Mouse (Mus musculus) spleen, adult 12 weeks (tissue): ENCODE measurements around the gene Ccdc183.

ENCODE experiments used
- DNase-seq: peaks from one replicate; pipeline ENCODE4 v3.0.0; 2022; ENCODE audit warnings: low spot score

Ccdc183 gene

DNA sequence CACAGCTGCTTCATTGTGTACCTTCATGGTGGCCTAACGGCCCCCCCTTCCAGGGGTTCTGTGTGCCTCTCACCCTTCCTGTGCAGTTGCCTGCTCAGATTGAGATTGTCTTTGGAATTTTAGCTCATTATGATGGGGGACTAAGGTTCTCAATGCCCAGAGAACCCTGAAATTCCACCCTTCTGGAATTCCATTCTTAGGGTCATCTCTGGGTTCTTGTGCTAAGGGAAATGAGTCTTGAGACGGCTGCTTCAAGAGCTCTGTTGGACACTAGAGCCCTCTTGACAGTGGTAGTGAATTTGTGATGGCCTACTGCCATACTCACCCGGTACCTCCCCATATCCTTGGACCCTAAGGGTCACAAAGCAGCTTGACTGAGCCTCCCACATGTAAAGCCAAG lies at the start of gene Ccdc183:
Gene Ccdc183 (minus strand): TSS at position 101 of the 400 bp plus-strand sequence.
- DNase-seq = no peak

DNA sequence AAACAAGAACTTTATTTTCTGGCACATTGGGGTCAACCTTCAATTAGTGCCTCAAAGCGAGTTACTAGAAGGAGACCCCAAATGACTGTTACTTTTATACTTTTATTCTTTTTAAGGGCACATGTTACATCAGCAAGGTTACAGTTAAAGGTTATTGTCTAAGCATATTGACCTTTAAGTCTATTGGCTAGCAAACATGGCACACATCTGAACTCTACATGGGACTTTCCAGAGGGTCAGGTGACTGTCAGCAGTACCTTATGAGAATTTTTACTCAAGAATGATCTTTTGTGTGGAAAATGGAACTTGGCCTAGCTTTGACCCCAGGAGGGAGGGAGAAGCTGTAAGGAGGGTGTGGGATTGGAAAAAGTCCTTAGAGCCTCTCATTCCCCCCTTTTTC lies 49.0 kb upstream of the Ccdc183 start:
- no peak for DNase-seq

DNA sequence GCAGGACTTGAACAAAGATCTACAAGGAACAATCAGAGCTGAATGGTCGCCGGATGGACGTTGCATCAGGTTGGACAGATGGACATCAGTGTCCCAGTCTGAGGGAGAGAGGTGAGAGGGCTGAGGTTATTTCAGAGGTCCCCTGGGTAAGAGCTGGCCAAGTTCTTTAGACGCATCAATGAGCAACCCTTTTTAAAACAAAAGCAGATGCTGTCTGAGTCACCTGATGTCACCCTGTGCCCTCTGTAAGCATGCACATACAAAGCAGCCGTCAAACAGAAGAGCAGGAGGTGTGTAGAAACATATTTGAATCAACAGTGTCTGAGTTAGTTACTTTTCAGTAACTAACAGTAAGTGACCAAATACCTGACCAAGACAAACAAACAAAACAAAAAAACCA lies 46.6 kb upstream of the Ccdc183 start:
- no peak for DNase-seq

DNA sequence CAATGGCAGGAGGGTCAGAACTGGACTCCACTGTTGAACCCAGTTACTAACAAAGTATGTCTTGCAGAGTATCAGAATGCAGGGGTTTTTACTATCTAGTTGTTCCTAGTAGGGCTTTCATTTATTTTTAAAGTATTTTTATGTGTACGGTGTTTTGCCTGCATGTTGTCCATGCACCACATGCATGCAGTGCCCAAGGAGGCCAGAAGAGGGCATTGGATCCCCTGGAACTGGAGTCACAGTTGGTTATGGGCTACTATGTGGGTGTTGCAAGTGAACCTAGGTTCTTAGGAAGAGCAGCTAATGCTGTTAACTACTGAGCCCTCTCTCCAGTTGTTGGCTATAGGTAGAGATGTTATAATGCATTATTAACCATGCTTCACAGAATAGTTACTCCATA lies 46.0 kb upstream of the Ccdc183 start:
- DNase-seq = peak; percentile 9

DNA sequence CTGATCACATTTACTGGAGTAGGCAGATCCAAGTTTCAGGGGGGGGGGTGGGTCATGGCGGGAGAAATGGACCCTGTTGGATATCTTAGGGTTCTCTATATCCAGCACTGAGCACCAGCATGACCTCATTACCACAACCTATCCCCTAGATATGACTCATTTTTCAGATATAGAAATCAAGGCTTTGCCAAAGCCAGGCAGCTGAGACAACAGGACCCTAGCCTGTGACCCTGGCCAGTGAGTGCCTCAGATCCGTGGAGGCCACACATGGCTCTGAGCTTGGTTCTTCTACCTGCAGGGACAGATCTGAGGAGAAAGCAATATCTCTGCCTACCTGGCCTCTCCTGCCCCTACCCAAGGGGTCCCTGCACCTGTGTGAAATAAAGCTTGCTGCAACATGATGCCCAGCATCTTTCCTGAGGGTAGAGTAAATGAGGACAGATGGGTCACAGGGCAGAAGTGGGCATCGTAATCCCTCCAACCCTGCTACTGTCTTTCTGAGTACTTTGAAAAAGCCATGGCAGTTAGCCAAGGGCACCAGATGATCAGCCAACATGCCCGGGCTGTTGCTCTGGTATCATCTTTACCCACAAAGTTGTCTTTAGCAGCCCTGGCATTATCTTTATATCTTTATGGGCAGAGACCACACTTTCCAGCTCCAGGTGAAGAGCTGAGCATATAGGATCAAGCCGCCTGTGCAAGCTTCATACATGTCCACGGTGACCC lies 43.9 kb upstream of the Ccdc183 start:
- DNase-seq = no peak

DNA sequence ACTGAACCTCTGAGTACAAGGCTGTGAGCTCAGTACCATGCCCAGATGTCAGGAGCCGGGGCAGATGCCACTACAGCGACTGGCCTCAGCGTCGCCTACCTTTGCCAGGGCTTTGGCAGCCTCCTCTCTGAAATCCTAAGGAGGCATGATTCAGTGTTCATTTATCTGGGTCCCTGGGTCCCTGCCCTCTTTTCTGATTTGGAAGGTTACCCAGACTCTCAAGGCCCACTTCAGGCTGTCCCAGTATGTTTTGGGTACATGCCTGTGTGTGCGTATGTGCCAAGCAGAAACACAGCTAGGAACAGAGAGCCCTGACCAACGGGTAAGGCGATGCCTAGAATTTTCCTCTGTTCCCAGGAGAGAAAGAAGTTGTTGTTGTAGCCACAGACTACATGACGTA lies 42.8 kb upstream of the Ccdc183 start:
- DNase-seq = no peak

DNA sequence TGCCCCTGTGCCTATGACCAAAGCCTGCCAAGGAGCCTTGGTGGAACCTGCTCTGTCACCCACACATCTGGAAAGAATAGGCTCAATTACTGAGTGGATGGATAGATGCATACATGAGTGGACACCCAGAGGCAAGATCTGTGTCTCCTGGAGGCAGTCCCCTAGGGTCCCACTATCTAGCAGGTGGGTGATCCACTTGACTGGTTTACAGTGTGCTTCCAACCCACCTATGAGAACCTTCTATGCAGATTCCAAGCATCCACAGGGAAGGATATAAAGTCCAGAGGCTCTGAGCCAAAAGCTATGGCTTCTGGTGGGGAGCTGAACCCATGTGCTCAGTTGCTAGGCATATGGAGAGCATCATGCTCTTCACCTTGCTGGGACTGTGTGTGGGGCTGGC lies 40.2 kb upstream of the Ccdc183 start, which contains the start of gene Lcn5:
Gene Lcn5 (plus strand): TSS at position 301 of the 400 bp plus-strand sequence.
- DNase-seq = no peak

DNA sequence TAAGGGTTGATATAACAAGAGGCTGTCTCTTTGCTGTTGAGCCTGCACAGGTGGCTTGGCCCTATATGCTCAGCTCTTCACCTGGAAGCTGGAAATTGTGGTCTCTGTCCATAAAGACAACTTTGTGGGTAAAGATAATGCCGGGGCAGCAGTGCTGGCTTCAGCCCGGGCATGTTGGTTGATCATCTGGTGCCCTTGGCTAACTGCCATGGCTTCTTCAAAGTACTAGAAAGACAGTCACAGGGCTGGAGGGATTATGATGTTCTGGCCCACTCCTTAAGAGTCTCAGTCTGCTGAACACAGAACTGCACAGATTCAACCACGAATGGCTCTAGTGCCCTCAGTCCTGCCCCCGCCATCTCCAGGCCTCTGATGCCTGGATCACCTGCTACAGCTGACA lies 39.8 kb upstream of the Ccdc183 start:
- no peak for DNase-seq

DNA sequence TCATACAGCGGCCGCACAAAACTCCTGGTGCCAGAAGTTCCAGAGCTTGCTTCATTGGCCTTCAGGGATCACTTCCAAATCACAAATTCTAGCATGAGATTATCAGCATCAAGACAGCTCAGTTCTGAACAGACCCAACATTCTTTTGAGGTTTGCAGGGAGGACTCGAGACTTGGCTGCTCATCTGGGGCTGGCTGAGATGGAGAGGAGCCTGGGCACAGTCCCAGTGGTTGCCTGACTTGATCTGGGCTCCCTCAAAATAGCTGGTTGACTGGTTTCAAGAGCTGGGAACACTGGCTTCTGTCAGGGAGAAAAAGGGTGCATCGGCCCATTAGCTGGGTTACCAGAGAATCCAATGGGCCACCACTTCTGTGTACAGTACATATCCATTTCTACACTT lies 39.2 kb upstream of the Ccdc183 start:
- DNase-seq = no peak

DNA sequence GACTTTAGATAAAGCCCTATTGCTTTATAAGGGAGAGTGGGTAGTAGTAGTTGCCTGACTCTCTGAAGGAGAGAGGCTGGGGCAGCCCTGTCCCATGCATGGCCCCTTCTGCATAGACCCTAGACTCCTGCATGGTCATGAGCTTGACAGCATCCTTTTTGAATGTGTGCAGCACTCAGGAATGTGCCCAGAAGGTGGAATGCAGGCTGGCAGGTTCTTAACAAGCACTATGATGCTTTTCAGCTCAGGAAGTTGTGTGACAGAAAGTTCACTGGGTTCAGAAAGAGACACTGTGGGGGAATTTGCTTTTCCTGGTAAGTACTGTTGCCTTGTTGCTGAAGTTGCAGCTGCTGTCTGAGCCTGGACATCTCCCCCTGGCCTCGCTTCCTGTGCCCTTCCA lies 37.0 kb upstream of the Ccdc183 start:
- DNase-seq = no peak

DNA sequence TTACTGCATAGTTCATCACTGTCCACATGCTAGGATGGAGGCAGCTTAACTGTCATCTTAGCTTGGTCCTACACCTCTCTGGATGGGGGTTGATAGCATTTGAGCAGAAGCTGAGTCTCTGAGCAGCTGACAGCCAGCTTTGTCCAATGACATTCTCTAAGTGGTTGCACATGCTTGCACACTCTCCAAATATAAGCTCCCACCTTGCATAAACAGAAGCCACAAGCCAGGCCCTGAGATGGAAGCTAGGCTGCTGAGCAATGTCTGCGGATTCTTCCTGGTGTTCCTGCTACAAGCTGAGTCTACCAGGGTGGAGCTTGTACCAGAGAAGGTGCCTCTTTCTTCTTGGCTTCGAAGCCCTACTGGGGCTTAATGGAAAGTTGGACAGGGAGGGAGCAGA lies 35.4 kb upstream of the Ccdc183 start, which contains the start of gene Lcn8:
Gene Lcn8 (plus strand): TSS at position 219 of the 400 bp plus-strand sequence.
- no peak for DNase-seq

DNA sequence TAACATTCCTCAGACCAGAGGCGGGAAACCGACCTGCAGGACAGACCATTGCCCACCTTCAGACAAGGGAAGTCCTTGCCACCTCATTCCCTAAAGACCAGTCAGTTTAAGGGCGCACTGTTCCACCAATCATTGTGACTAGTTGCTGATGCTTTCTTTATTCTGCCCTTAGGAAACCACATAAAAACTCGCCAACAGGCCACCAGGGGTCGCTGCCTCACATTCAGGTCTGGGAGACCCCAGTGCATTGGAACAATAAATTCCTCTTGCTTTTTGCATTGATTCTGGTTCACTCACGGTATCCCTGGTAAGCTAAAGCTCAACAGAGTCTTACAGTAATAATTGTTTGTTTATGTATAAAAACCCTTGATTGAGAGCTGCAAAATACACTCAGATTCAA lies 22.4 kb upstream of the Ccdc183 start:
- DNase-seq = no peak

DNA sequence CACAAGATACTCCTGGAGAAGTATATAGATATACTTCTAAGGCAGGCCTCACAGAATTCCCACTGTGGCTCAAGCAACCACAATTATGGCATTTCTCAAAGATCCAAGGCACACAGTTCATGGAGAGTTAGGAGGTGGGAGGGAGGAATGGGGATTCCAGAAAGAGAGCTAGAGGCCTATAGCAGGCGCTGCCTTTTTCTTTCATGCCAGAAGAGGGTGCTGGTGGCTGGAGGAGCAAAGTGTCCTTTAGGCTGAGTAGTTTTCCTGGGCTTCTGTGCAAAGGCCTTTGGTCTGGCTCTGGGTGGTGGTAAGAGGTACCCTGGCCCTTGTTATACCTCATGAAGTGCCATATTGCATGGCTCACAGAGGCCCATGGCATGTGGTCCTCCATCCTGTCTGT lies 16.6 kb upstream of the Ccdc183 start:
- no peak for DNase-seq

DNA sequence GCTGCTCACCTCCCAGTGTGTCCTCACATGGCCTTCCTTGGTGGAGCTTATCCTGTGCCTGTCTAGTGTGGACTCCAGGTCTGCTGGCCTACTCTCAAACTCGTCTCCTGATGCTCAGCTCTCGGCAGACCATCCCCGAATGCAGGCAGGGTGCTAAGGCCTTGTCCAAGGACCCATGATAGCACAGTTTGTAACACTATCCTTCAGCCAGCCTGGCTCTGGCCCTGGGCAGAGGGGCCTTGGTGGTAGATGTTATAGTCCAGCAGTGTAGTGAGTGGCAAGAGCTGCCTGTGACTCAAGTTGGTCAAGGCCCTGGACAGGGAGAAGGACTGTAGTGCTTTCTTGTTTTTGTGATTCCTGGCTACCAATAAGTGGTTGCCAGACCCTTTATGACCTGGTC lies 16.1 kb upstream of the Ccdc183 start:
- no peak for DNase-seq

DNA sequence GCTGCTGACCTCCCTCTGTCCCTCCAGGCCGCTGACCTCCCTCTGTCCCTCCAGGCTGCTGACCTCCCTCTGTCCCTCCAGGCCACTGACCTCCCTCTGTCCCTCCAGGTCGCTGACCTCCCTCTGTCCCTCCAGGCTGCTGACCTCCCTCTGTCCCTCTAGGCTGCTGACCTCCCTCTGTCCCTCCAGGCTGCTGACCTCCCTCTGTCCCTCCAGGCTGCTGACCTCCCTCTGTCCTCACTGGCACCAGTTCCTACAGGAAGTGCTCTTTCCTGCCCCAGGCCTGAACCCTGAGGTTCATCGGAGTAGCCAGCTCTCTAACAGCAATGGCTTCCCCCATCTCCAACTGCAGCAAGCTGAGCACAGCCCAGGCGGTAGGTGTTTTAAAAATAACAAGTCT lies 11.3 kb upstream of the Ccdc183 start:
- DNase-seq = no peak

DNA sequence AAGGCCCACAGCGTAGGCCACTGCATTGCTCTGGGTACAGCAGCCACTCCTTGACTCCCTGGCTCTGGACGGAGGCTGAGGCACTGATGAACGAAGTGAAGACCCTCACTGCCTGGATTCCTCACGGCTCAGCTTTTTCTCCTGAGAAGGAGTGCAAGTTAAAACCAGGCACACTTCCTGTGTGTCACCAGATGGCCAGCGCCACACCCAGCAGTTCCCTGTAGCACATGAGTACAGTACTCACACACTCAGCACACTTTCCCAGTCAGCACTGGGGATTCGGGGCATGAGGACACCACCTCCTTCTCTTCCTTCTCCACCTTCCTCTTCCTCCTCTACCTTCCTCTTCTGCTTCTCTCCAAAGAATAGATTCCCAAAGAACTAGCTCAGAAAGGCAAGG lies 10.3 kb upstream of the Ccdc183 start, which contains the start of gene Fcna:
Gene Fcna (minus strand): TSS at position 220 of the 400 bp plus-strand sequence.
- no peak for DNase-seq

DNA sequence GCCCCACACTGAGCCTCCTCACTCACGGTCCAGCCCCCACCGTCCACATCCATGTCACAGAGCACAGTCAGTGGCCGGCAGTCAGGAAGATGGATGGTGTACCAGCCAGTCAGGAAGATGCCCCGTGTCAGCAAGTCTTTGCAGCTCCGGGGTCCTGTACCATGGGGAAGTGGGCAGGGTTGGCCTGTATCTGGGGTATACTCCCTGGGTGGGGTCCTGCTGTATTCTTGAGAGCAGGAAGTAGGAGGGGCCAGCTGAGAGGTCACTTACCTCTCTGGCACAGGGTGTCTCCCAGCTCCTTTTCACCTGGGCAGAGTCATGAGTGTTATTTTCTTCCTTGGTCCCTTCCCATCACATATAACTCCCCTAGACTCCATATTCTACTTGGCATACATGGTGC lies 8.5 kb upstream of the Ccdc183 start:
- DNase-seq = no peak

DNA sequence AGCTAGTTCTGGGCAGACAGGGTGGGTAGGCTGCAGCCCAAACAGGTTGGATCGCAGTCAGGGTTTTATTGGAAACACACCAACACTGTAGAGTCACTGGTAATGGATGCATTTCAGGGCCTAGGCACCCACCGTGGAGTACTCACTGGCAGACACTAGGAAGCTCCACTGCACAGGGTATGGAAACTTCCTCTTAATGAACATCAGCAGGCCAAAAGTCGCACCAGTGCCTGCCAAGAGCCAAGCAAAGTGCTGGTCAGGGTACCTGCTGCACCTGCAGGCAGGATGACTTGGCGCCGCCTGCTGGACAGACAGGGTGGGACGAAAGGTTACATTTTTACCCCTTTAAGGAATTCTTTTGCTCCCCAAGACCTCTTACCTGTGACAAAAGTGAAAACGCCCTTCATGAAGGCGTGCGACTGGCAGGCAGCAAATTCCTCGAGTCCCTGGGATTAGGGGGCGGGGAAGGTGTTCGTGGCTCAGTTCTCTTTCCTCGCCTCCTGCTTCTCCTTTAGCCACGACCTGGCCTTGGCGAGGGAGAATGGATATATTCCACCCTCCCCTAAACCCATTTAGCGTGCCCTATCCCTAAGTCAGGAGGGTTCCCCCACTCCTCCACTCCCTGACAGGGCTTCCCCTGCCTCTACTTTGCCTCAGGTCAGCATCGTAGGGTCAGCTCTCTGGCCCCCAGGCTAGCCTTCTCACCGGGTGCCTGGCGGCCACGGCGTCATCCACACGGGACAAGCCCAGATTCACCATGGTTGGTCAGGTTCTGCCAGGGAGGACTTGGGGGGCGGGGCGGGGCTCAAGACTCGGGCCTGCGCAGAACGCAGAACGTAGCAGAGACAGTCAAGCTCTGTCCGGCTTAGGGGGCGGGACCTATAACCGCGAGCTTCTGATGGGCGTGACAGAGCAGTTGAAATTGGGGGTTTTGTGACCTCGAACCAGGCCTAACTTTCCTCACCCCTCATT lies 4.0 kb upstream of the Ccdc183 start, which contains the start of gene Tmem141:
Gene Tmem141 (minus strand): TSS at position 777 of the 972 bp plus-strand sequence.
- DNase-seq = peak; percentile 18

DNA sequence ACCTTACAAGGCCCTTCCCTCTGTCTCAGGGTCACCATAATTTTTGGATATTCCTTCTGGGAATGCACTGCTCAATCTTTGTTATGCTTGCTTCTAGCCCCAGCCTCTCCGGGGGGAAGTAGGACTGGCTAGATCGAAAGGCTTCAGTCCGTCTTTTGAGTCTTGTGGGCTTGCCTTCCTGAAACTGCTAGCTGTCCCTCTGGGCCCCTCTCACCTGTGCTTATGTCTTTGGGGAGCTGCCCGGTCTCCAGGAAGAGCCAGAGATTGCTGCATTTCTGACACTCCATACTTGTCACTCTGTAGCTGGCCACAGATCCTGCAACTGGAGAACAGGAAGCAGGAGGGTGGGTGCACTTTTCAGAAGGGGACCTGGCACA lies 3.4 kb upstream of the Ccdc183 start:
- DNase-seq = no peak

DNA sequence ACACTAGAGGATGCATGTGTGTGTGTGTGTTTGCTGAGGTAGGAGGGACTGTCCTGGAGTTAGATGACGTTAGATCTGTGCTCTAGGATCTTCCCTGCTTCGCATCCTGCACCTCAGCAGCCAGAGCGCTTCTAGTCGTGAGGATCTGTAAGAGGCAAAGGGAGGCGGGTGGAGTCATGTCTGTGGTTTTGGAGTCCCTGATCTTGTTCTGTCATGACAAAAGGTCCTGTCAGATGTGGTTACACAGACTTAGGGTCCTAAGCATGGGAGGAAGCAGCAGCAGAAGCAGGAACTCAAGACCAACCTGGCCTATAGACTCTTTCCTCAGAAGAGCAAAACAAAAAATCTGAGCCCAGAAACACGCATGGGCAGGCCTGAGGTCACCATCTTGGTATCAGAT lies 2.9 kb upstream of the Ccdc183 start:
- no peak for DNase-seq

DNA sequence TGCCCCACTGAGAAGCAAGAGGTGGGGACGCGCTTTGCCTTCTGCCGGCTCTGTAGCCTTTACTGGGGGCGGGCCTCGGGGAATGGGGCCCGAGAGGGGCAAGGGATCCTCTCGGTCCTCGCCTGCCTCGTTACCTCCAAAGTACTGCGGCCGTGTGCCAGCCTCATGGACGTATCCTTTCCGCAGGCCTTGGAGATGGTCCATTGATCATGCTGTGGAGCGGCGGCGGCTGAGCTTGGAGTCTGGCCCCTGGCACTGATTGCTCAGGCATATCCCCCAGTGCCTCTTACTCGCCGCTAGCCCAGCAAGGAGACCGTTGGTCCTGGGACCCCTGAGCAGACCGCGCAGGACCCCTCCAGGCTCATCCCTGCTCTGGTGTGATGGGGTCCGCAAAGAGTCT lies 1.1 kb downstream of the Ccdc183 start:
- DNase-seq = no peak

DNA sequence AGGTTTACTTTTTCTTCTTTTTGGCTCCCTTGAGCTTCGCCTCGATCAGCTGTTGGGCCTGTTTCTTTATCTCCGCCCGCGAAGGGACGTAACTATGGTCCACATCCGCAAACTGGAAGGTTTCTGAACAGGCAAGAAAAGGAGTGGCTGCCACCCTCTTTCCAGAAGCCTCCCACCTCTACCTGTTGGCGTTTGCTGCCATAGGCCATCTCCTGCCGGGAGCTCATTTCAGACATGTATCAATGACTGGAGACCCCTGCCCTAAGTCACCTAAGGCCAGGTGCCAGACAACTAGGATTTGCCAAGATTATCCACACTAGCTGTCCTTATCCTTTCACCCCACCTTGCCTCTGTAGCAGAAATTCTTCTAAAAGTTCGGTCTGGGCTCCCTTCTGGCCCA lies 8.8 kb downstream of the Ccdc183 start:
- DNase-seq = no peak
